Mouse (Mus musculus) lung, adult 2 months (tissue): Measurements from ENCODE around the gene Qrich1. TPM values are rescaled to one million over a fixed set of nuclear protein-coding genes. Genes with fewer than 3 reads are reported as not detected.

Experiments
- DNase-seq: peaks from one replicate; pipeline ENCODE4 v3.0.0; 2022
- H3K4me1 ChIP-seq: fragments of 200-500 bp; 2 replicates; pipeline ENCODE4 v1.6.1; 2011; ENCODE audit warnings: low read length; ENCODE audit not compliant: control insufficient read depth, insufficient read depth
- H3K4me3 ChIP-seq: fragments of 200-500 bp; replicated peaks from 2 replicates; pipeline ENCODE3; 2011; ENCODE audit warnings: low read depth, mild to moderate bottlenecking, control low read depth, low read length; ENCODE audit errors: extremely low read depth
- CTCF ChIP-seq: fragments of 200-500 bp; IDR thresholded peaks from 2 replicates; pipeline ENCODE4 v1.5.1; 2011; ENCODE audit warnings: mild to moderate bottlenecking, low read length, control low read depth; ENCODE audit not compliant: insufficient read depth
- POLR2A ChIP-seq: fragments of 200-500 bp; IDR thresholded peaks from 2 replicates; pipeline ENCODE4 v1.6.1; 2011; ENCODE audit warnings: low read depth, mild to moderate bottlenecking, control low read depth, low read length, borderline replicate concordance; ENCODE audit errors: extremely low read depth
- WGBS: fragments of 180-500 bp; shearing (Covaris S2); methylation state at CpG from one replicate; pipeline ENCODE4 v1.1.7; 2018; 5-methylcytosine and 5-hydroxymethylcytosine counted together
- polyA plus RNA-seq: library from polyadenylated mRNA; depleted of rRNA; stranded (reverse); fragments of >200 nt; gene quantifications from 2 replicates; pipeline ENCODE4 v1.2.3, GENCODE M21; 2012

Gene Qrich1
- polyA plus RNA-seq, 1 experiment = 64.4 TPM

GRCm38 (mm10) chr9:108560227-108560841 lies 43.7 kb downstream of the Qrich1 start, which contains the start of gene Impdh2:
TSS of gene Impdh2 (plus strand) at chr9:108560286.
- no peak for TF ChIP-seq CTCF
- TF ChIP-seq POLR2A = peak; percentile 89; the same call in 1 of the 2 replicates
- DNase-seq = peak; percentile 95
- Histone ChIP-seq H3K4me1 (peaks cover 2% of the 10 kb centered on the region; the same call in 1 of the 2 replicates), H3K4me3 (peak within 1 kb of the TSS; percentile 78)
- WGBS = under 1% methylated on average over 53 of the region's 53 CpGs

DNA sequence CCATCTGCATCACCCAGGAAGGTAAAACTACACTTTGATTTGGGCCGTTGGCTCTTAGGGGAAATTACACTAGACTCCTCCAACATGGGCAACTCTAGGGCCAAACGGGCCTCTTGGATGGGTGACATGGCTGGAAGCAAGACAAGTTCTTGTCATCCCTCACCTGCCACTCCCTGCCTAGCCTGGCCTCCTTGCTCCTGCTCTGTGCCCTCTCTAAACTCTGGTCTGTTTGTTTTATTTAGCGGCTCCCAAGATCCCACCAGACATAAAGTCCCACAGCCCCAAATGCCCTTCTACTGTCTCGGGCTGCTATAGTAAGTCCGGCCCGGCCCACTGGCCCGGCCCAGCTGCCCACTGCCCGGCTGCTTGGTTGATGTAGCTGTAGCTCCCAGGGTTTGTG lies 47.1 kb downstream of the Qrich1 start:
- 86% methylated on average over 8 of the region's 8 CpGs for WGBS
- Histone ChIP-seq H3K4me3 (no peak overlapping the region), H3K4me1 (peaks cover 6% of the 10 kb centered on the region; the same call in 1 of the 2 replicates)
- no peak for DNase-seq
- TF ChIP-seq POLR2A = no peak
- no peak for TF ChIP-seq CTCF

DNA sequence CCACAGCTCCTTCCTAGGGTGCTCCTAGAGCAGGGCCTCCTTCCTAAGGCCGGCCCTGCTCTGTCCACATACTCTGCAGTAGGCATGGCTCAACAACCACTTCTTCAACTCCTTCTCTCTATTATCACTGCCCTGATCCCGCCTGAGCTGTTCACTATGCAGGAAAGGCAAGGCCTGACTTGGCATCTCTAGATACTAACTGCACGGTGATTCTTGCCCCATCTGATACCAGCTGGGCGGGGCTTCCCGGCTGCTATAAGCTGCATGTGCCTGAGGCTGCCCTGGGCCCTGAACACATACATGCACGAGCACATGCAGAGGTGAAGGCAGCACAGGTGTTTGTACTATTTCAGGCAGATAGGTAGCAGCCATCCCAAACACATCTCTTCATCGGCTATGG lies 47.5 kb downstream of the Qrich1 start:
- no peak for DNase-seq
- WGBS = 69% methylated on average over 7 of the region's 7 CpGs
- Histone ChIP-seq H3K4me1 (peaks cover 6% of the 10 kb centered on the region; the same call in 1 of the 2 replicates), H3K4me3 (no peak overlapping the region)
- no peak for TF ChIP-seq CTCF

DNA sequence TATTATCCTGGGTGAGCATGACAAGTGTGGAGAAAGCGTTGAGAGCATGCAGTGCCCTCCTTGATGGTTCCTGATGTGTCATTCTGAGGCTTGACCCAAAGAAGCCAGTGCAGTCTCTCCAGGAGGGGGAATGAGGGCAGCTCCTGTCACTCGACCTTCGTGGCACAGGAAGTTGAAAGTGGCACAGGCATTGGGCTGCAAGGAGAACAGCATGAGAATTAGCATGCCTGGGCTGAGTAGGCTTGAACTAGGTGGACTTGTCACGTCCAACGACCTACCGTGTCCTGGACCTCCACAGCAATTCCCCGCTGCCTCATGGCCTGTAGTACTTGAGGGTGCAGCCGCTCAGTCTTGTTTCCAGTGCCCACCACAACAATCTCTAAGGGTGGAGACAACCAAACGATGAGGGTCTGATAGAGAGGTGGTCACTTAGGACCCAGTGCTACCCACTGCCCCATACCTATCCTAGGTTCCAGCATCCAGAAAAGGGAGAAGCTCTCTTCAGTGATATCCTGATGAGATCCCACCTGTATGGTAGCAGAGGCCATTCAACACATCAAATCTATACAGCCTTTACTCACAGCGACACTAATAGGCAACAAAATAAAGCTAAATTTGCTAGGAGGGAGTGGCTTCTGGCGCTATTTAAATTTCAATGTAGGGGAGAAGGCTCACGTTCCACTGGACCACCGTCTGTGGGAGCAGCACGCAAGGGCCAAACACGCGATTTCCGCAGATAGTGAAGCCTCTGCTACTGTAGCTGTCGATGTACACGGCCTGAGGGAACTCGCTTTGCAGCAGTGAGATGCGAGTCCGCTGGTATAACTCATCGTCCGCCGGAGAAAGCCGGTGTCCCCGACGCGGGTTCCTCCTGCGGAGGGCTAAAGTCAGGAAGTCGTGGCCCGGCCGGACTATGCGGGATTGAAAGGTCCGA lies 49.5 kb downstream of the Qrich1 start:
- Histone ChIP-seq H3K4me3 (peak overlapping the region; percentile 97), H3K4me1 (peaks cover 6% of the 10 kb centered on the region; the same call in 1 of the 2 replicates)
- no peak for DNase-seq
- TF ChIP-seq CTCF (no peak), POLR2A (no peak)
- 10% methylated on average over 35 of the region's 35 CpGs for WGBS

DNA sequence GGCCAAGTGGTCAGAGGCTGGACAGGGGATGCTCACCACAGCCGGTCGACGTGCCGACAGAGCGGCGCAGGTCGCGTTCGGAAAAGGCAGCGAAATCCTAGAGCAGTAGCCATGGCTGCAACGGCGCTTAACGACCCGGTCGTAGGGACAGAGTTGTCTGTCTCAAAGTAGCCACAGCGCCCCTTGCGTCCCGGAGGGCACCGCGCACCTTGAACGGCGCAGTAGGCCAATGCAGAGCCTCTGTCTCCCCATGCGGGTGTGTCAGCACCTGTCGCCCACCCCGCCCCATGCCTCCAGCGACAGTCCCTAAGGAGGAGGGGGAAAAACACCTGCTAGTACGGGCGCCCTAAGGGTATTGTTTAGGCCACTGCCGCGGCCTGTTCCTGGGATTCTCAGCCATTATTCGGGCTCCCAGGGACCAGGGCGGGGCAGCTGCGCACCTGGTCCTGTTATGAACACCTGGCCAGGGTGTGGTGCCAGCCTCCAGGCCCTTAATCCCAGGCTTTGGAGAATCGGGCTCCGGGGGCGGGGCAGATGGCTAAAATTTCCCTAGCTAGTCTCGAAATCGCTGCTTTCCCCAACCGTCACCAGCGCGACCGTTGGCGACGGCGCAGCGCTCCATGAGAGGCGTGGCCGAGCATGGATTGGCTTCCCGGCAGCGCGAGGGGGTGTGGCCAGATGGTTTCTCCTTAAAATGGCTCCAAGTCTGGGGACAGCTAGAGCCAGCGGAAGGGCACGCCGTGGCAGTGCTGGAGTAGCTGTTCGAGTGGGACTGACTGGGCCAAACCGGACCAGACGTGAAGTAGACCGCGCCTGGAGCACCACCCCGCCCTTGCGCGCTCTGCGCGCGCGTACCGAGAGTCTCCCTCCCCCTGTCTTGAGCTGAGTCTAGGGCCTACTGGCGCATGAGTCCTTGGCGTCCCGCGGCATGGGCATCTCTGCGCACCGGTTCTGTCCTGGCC lies 50.5 kb downstream of the Qrich1 start, which contains the start of gene Ndufaf3:
TSS of gene Ndufaf3 (minus strand) at position 620 of the 962 bp plus-strand sequence.
- TF ChIP-seq POLR2A = peak; percentile 98
- peak; percentile 88 for TF ChIP-seq CTCF
- H3K4me3 ChIP-seq = peak within 1 kb of the TSS; percentile 97
- WGBS = under 1% methylated on average over 73 of the region's 73 CpGs
- 0 out of 2 replicates have a peak, but pooled peaks cover 4% of the 10 kb centered on the region for H3K4me1 ChIP-seq
- DNase-seq = peak; percentile 95

DNA sequence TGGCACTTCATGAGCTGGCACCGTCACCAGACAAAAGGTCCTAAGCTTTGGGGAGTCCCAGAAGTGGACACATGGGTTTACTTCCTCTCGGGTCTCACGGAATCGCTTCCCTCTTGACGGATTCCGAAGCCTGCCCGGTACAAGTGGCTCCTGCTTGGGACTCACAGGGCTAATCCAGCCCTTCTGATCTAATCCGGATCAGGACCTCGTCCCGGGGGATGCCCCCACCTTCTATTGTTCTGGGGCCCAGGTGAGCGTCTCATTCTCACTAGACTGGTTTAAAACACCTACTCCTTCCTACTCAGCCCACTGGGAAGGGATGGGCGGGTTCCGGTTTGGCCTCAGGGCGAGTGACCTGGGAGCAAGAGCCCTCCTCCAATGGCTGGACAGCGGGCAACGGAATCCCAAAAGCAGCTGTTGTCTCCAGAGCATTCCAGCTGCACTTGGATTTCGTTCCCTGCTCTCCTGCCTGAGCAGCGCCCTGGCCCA lies 51.4 kb downstream of the Qrich1 start:
- TF ChIP-seq CTCF = no peak
- no peak for TF ChIP-seq POLR2A
- peak overlapping the region; percentile 97 for H3K4me3 ChIP-seq
- no peak for DNase-seq
- WGBS = 11% methylated on average over 18 of the region's 18 CpGs
- H3K4me1 ChIP-seq = 0 out of 2 replicates have a peak, but pooled peaks cover 4% of the 10 kb centered on the region

- TF ChIP-seq CTCF (no peak), POLR2A (no peak)
- 0 out of 2 replicates have a peak, but pooled peaks cover 4% of the 10 kb centered on the region for H3K4me1 ChIP-seq
- 66% methylated on average over 17 of the region's 17 CpGs for WGBS
- DNase-seq = no peak
- H3K4me3 ChIP-seq = no peak overlapping the region
Measured at GRCm38 (mm10) chr9:108568511-108568921, 51.9 kb downstream of the Qrich1 start.

- TF ChIP-seq CTCF (no peak), POLR2A (peak; percentile 53; the same call in 1 of the 2 replicates)
- H3K4me1 ChIP-seq = 0 out of 2 replicates have a peak, but pooled peaks cover 4% of the 10 kb centered on the region
- H3K4me3 ChIP-seq = peak within 1 kb of the TSS; percentile 49
- peak; percentile 78 for DNase-seq
- WGBS = 5% methylated on average over 42 of the region's 42 CpGs
Measured at GRCm38 (mm10) chr9:108569381-108570206, 53.0 kb downstream of the Qrich1 start, which contains the start of gene Dalrd3. TSS of gene Dalrd3 (plus strand) at chr9:108569886.
